Mouse (Mus musculus) lung, embryonic 14.5 days (tissue): ENCODE measurements at regions not wholly inside any gene's neighbourhood (a gene's known extent, or its start where the extent isn't known, plus 50 kb on each side); places are given as distances from the start of the nearest gene placed in this dataset.

ENCODE experiments used
- ATAC-seq: fragments of 200-750 bp; cut with Nextera tagmentation; 2 replicates; pipeline ENCODE4 v1.8.0; 2017; ENCODE audit warnings: mild to moderate bottlenecking, moderate TSS enrichment, moderate library complexity; ENCODE audit not compliant: insufficient read depth
- DNase-seq: peaks from one replicate; pipeline ENCODE4 v3.0.0-alpha.2; 2015
- H3K27ac ChIP-seq: fragments of 300-500 bp; sonication (generic); 2 replicates; pipeline ENCODE4 v1.5.1; 2014; ENCODE audit warnings: low read depth, mild to moderate bottlenecking, moderate library complexity
- H3K27me3 ChIP-seq: fragments of 300-500 bp; sonication (generic); 2 replicates; pipeline ENCODE4 v1.6.1; 2014; ENCODE audit warnings: low read length, control low read depth; ENCODE audit not compliant: insufficient read depth
- H3K36me3 ChIP-seq: fragments of 300-500 bp; sonication (generic); 2 replicates; pipeline ENCODE4 v1.6.1; 2014; ENCODE audit warnings: control low read depth; ENCODE audit not compliant: insufficient read depth
- H3K4me1 ChIP-seq: fragments of 300-500 bp; sonication (generic); 2 replicates; pipeline ENCODE4 v1.6.1; 2014; ENCODE audit warnings: antibody characterized with exemption, control low read depth; ENCODE audit not compliant: insufficient read depth
- H3K4me2 ChIP-seq: fragments of 300-500 bp; sonication (generic); 2 replicates; pipeline ENCODE4 v1.6.1; 2014; ENCODE audit warnings: mild to moderate bottlenecking
- H3K4me3 ChIP-seq: fragments of 300-500 bp; sonication (generic); 2 replicates; pipeline ENCODE4 v1.5.1; 2014; ENCODE audit warnings: low read depth, low read length
- H3K9ac ChIP-seq: fragments of 300-500 bp; sonication (generic); 2 replicates; pipeline ENCODE4 v1.6.1; 2014
- H3K9me3 ChIP-seq: fragments of 300-500 bp; sonication (generic); 2 replicates; pipeline ENCODE4 v1.6.1; 2016; ENCODE audit warnings: low read depth, low read length, control low read depth
- CTCF ChIP-seq: IDR thresholded peaks from 2 replicates; pipeline ENCODE4 v1.5.1; 2016; ENCODE audit warnings: antibody characterized with exemption, low read depth
- WGBS: fragments of 180-500 bp; shearing (Covaris S2); extraction: QIAGEN DNeasy Blood & Tissue Kit; methylation state at CpG from one replicate; pipeline ENCODE4 v1.1.7; 2014; 5-methylcytosine and 5-hydroxymethylcytosine counted together

DNA sequence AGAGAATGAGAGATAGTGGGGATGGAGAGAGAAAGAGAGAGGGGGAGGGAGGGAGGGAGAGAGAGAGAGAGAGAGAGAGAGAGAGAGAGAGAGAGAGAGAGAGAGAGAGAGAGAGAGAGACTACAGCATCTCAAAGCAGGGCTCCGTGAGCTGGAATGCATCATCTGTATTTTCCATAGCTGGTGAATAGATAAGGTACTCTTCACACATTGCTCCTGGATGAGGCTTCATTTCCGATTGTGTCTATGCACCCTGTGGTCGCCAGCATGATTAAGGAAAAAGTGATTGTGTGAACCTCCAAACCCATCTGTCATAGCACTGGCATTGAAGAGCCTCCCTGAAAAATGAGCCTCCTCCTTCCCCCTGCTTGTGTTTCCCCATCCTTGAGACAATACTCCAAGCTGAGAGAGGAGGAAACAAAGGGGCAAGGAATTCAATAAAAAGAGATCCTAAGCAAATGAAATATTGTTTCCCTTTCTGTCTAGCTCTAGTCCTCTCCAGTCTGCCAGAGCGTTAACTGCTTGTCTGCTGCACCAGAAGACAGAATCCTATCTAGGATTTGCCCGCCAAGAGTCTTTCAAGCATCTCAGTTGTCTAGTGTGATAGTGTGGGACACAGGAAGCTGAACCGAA lies 130.4 kb upstream of the Spats2l start:
- H3K4me1 ChIP-seq = 0 out of 2 replicates have a peak, but pooled peaks cover 2% of the 10 kb centered on the region
- no peak overlapping the region for H3K27ac ChIP-seq
- ATAC-seq = no peak
- H3K9ac ChIP-seq = no peak overlapping the region
- H3K4me3 ChIP-seq = no peak overlapping the region
- DNase-seq = peak; percentile 27
- H3K4me2 ChIP-seq = no peak overlapping the region
- H3K36me3 ChIP-seq = no peaks in the 10 kb centered on the region
- no peaks in the 10 kb centered on the region for H3K27me3 ChIP-seq
- no peaks in the 10 kb centered on the region for H3K9me3 ChIP-seq
- no peak for TF ChIP-seq CTCF
- WGBS = 25% methylated on average over 6 of the region's 6 CpGs

DNA sequence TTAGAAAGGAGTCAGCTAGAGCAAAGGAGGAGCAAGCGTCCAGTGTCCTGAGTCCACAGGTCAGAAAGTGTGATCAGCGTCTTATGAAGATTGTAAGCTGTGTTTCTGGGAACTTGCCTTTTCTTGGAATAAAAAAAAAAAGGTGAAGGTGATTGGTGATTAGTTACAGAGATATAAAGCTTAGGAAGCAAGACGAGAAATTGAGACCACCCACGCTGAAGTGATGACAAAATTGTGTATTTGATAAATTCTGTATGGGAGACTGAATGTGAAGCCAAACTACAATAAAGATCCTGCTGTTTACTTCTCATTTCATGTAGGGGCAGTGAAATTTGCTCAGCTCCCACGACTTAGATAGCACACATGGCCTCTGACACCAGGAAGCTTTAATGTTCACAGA lies 109.0 kb upstream of the Spats2l start:
- no peak overlapping the region for H3K4me2 ChIP-seq
- H3K4me3 ChIP-seq = no peak overlapping the region
- H3K4me1 ChIP-seq = 0 out of 2 replicates have a peak, but pooled peaks cover 4% of the 10 kb centered on the region
- peak; percentile 82 for DNase-seq
- ATAC-seq = 0 out of 2 replicates have a peak, but pooled peaks have one; percentile 52
- WGBS = 30% methylated on average over 5 of the region's 5 CpGs
- no peaks in the 10 kb centered on the region for H3K36me3 ChIP-seq
- H3K9ac ChIP-seq = no peak overlapping the region
- H3K27me3 ChIP-seq = no peaks in the 10 kb centered on the region
- H3K27ac ChIP-seq = no peak overlapping the region
- H3K9me3 ChIP-seq = no peaks in the 10 kb centered on the region
- no peak for TF ChIP-seq CTCF

DNA sequence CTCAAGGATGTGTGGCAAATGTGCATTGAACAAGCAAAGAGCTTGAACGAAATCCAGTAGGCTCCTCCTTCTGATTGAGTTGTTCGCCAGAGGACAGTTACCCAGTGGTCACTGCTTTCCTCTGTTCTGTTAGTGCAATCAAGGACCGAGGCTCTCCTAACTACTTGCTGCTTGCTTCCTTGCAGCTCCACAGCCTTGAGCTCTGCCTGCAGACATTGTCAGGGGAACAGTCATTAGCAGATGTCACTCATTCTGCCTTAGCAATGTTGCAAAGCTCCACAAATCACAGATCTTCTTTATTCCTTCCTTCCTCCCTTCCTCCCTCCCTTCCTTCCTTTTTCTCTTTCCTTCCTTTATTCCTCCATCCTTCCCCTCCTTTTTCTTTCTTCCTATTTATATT lies 108.2 kb upstream of the Spats2l start:
- Histone ChIP-seq H3K9ac (no peak overlapping the region), H3K9me3 (no peaks in the 10 kb centered on the region), H3K27ac (no peak overlapping the region), H3K4me3 (no peak overlapping the region), H3K4me2 (no peak overlapping the region), H3K36me3 (no peaks in the 10 kb centered on the region), H3K27me3 (no peaks in the 10 kb centered on the region), H3K4me1 (0 out of 2 replicates have a peak, but pooled peaks cover 4% of the 10 kb centered on the region)
- WGBS = 44% methylated on average over 3 of the region's 3 CpGs
- peak; percentile 29 for DNase-seq
- ATAC-seq = no peak
- TF ChIP-seq CTCF = no peak

- 0 out of 2 replicates have a peak, but pooled peaks cover 4% of the 10 kb centered on the region for H3K4me1 ChIP-seq
These were observed 107.7 kb upstream of the Spats2l start for GRCm38 (mm10) chr1:57666179-57666693.

GRCm38 (mm10) chr1:57673415-57673814 lies 100.5 kb upstream of the Spats2l start:
- no peak for TF ChIP-seq CTCF
- Histone ChIP-seq H3K9ac (no peak overlapping the region), H3K27me3 (no peaks in the 10 kb centered on the region), H3K36me3 (no peaks in the 10 kb centered on the region), H3K4me2 (no peak overlapping the region), H3K4me3 (no peak overlapping the region), H3K9me3 (no peaks in the 10 kb centered on the region), H3K4me1 (0 out of 2 replicates have a peak, but pooled peaks cover 3% of the 10 kb centered on the region), H3K27ac (peak overlapping the region; percentile 19; the same call in 1 of the 2 replicates)
- DNase-seq (peak; percentile 78), ATAC-seq (no peak; the same call in 1 of the 2 replicates)
- WGBS = 41% methylated on average over 2 of the region's 2 CpGs

More at GRCm38 (mm10) chr1:57666179-57666693, 107.7 kb upstream of the Spats2l start:
- 31% methylated on average over 6 of the region's 6 CpGs for WGBS
- Histone ChIP-seq H3K9ac (no peak overlapping the region), H3K27ac (no peak overlapping the region), H3K36me3 (no peaks in the 10 kb centered on the region), H3K9me3 (no peaks in the 10 kb centered on the region), H3K27me3 (no peaks in the 10 kb centered on the region), H3K4me2 (no peak overlapping the region), H3K4me3 (no peak overlapping the region)
- DNase-seq = no peak
- ATAC-seq = no peak
- no peak for TF ChIP-seq CTCF

DNA sequence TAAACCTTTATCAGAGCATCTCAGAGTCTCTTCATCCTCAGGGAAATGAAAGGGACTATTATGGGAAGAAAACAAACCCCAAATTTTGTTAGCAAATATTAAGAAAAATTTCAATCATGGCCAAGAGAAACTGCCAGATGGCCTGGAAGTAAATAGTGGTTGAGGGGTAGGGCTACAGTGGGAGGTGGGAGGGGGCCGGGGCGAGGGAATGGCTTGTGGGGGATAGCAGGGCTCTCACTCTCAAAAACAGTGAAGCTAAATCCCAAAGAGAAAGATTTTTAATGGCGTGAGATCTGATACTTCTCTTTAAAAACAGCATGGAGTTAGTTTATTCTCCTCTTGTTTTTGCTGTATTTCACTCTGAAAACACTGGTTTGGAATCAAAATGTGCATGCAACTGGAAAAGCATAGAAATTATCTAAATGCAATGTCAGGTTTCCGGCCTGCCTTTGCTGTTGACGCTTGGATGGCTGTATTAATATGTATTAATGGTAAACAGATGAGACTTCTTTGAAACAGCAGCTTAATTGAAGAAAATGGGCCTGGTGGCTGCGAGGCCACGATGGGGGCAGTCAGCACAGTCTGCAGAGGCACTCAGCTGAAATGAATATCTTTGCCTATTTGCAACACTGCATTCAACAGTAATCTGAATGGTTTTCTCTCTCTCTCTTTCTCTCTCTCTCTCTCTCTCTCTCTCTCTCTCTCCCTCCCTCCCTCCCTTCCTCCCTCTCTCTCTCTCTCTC lies 99.8 kb upstream of the Spats2l start:
- H3K36me3 ChIP-seq = no peaks in the 10 kb centered on the region
- no peak overlapping the region for H3K4me2 ChIP-seq
- peak overlapping the region; percentile 55; the same call in 1 of the 2 replicates for H3K27ac ChIP-seq
- DNase-seq (peak; percentile 30), ATAC-seq (no peak)
- no peaks in the 10 kb centered on the region; the same call in 1 of the 2 replicates for H3K9me3 ChIP-seq
- H3K4me3 ChIP-seq = no peak overlapping the region
- 0 out of 2 replicates have a peak, but pooled peaks cover 3% of the 10 kb centered on the region for H3K4me1 ChIP-seq
- H3K27me3 ChIP-seq = no peaks in the 10 kb centered on the region
- TF ChIP-seq CTCF = no peak
- no peak overlapping the region for H3K9ac ChIP-seq
- WGBS = 48% methylated on average over 7 of the region's 7 CpGs
